Mouse (Mus musculus): Measurements from ENCODE around the gene Ppp1r12c.

DNA sequence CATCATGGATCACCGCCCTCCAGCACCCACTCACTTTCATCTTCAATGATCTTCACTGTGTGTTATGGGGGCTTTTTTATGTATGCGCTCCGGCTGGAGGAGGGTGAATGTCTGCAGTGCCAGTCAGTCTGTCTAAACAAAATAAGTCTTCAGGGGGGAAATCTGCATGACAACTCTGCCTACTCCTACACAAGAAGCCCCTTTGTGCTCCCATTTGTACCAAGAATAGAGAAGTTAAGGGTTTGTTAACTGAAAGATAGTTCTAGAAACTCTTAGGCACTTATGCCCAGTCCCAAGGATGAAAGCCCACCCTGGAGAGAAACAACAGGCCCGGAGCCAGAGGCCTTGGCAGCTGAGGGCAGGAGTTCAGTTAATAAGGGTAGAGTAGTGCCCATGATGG, 34.9 kb upstream of the Ppp1r12c start:
- TF ChIP-seq ZC3H11A (IDR thresholded peaks at IDR 0.05; ENCODE audit: low read depth, low read length) (no peak), MYC (IDR thresholded peaks at IDR 0.05; ENCODE audit: low read depth, low read length) (no peak), POLR2A (IDR thresholded peaks at IDR 0.05; ENCODE audit: low read depth, low read length) (no peak), CHD1 (IDR thresholded peaks at IDR 0.05; ENCODE audit: low read depth, low read length) (no peak), USF1 (IDR thresholded peaks at IDR 0.05; ENCODE audit: low read depth, low read length) (no peak), HCFC1 (IDR thresholded peaks at IDR 0.05; ENCODE audit: low read depth, low read length) (no peak), CTCF (conservative IDR thresholded peaks at IDR 0.05 in 1 of 2, IDR thresholded peaks at IDR 0.05 in 1 of 2; ENCODE audit: low read depth in 2 of 2, low read length in 2 of 2) (no peak), EP300 (IDR thresholded peaks at IDR 0.05; ENCODE audit: low read length) (no peak)
